Mouse (Mus musculus) liver, embryonic 16.5 days (tissue): ENCODE measurements around the gene Shf. TPM values are rescaled to one million over a fixed set of nuclear protein-coding genes. Genes with fewer than 3 reads are reported as not detected.
"Not testable (repeated sequence)": the region's sequence is repeated elsewhere in the genome, so short reads cannot be mapped to it uniquely, and the experiment has no call there.

Experiments
- ATAC-seq: fragments of 200-750 bp; cut with Nextera tagmentation; 2 replicates; pipeline ENCODE4 v1.8.0; 2017; ENCODE audit warnings: low read depth, mild to moderate bottlenecking, moderate number of reproducible peaks, moderate library complexity
- H3K27ac ChIP-seq: fragments of 300-500 bp; sonication (generic); 2 replicates; pipeline ENCODE4 v1.5.1; 2014; ENCODE audit warnings: mild to moderate bottlenecking, low read length
- H3K27me3 ChIP-seq: fragments of 300-500 bp; sonication (generic); 2 replicates; pipeline ENCODE4 v1.6.1; 2014; ENCODE audit warnings: low read depth, low read length, mixed read lengths; ENCODE audit not compliant: control insufficient read depth, insufficient read depth
- H3K36me3 ChIP-seq: fragments of 300-500 bp; sonication (generic); 2 replicates; pipeline ENCODE4 v1.6.1; 2014; ENCODE audit warnings: mild to moderate bottlenecking; ENCODE audit not compliant: control insufficient read depth, insufficient read depth
- H3K4me1 ChIP-seq: fragments of 300-500 bp; sonication (generic); 2 replicates; pipeline ENCODE4 v1.6.1; 2014; ENCODE audit warnings: low read depth, low read length, mixed read lengths; ENCODE audit not compliant: control insufficient read depth
- H3K4me2 ChIP-seq: fragments of 300-500 bp; sonication (generic); 2 replicates; pipeline ENCODE4 v1.6.1; 2014; ENCODE audit warnings: low read depth, low read length, mixed read lengths
- H3K4me3 ChIP-seq: fragments of 300-500 bp; sonication (generic); 2 replicates; pipeline ENCODE4 v1.5.1; 2014; ENCODE audit warnings: low read depth, mild to moderate bottlenecking, low read length
- H3K9ac ChIP-seq: fragments of 300-500 bp; sonication (generic); 2 replicates; pipeline ENCODE4 v1.6.1; 2014; ENCODE audit warnings: low read depth, low read length
- H3K9me3 ChIP-seq: fragments of 300-500 bp; sonication (generic); replicated peaks from 2 replicates; pipeline ENCODE4 v1.6.1; 2016; ENCODE audit warnings: low read length; ENCODE audit not compliant: control insufficient read depth
- WGBS: fragments of 180-500 bp; shearing (Covaris S2); extraction: QIAGEN DNeasy Blood & Tissue Kit; methylation state at CpG from one replicate; pipeline ENCODE4 v1.1.7; 2014; ENCODE audit not compliant: insufficient replicate concordance; 5-methylcytosine and 5-hydroxymethylcytosine counted together
- polyA plus RNA-seq: library from polyadenylated mRNA; unstranded; fragments of >200 nt; fragmentation: Nextera tagmentation; extraction: Ambion mirVana; gene quantifications from 2 replicates; pipeline ENCODE4 v1.2.1, GENCODE M21; 2015

Gene Shf
- 0.89 and 1.3 TPM in 2 replicates for polyA plus RNA-seq

DNA sequence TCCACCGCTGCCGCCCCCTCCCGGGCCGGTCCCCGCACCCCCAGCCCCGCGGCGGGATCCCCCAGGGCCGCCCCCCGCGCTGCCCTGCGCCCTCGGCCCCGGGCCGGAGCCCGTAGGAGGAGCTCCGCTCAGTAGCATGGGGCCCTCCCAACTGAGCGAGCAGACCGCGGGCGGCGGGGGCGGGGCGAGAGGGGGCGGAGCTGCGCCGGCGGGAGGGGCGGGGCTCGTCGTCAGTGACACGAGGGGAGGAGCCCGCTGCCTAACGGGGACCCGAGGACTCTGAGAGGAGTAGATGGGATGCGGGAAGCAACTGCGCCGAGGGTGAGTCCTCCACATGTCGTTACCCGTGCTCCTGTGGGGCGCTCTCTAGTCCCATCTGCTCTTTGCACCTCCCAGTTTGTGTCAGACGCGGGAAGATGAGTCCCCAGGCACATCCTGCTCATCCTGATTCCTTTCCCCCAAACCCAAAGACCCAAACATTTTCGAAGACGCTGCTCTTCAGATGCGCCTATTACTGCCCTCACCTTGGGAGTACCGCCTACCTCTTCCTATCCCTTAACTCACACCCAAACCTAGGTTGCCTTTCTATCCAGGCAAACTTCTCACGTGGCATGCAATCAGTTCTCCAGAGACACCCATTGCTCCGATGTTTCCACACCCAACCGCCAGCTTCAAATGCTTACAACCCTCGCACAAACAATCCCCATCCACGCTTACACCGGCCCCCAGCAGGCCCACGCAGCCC, at the start of gene Shf:
Shf (minus strand) TSS at position 168 of the 745 bp plus-strand sequence.
- under 1% methylated on average over 41 of the region's 54 CpGs for WGBS
- Histone ChIP-seq H3K4me3 (peak within 1 kb of the TSS; percentile 79), H3K4me1 (peaks cover 38% of the 10 kb centered on the region), H3K27ac (peak within 1 kb of the TSS; percentile 57), H3K27me3 (no peaks in the 10 kb centered on the region), H3K9ac (peak within 1 kb of the TSS; percentile 83), H3K4me2 (peak within 1 kb of the TSS; percentile 97), H3K36me3 (no peaks in the 10 kb centered on the region), H3K9me3 (no peaks in the 10 kb centered on the region)
- peak; percentile 87 for ATAC-seq

DNA sequence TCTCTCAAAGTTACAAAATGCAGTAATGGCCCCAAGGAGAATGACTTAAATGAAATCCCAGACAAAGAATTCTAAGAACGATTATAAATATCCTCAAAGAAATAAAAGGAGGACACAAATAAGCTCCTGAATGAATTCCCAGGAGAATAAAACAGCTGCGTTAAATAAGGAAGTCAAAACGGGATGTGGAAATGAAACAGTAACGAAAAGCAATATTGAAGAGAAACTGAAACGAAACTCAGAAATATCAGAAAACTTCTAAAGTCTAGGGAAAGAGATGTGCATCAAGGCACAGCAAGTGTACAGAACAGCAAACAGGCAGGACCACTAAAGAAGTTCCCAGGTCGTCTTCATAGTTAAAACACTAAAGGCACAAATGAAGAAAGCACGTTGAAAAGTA, 40.0 kb upstream of the Shf start:
- no peaks in the 10 kb centered on the region for H3K9me3 ChIP-seq
- H3K4me1 ChIP-seq = no peaks in the 10 kb centered on the region
- no peak overlapping the region for H3K9ac ChIP-seq
- no peak overlapping the region for H3K27ac ChIP-seq
- H3K36me3 ChIP-seq = no peaks in the 10 kb centered on the region
- no peak overlapping the region for H3K4me3 ChIP-seq
- WGBS = 50% methylated on average over 7 of the region's 7 CpGs
- ATAC-seq = no peak
- H3K27me3 ChIP-seq = no peaks in the 10 kb centered on the region
- H3K4me2 ChIP-seq = no peak overlapping the region

DNA sequence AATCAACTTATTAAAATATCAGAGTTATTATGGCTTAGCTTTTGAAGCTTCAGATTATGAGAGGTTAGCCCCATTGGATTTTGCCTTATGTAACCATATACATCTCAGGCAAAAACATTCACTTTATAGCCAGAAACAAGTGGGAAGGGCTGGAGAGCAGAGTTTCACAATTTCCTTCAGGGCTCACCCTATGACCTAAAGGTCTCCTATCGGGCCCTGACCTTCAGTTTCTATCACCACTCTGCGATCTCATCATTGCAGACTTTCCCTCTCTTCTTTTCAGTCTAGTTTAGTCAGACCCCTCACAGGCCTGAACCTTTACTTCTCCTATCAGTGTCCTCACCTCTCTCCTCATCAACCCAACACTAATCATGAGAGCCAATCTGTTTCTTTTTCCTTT, 38.6 kb upstream of the Shf start:
- ATAC-seq = no peak
- no peaks in the 10 kb centered on the region for H3K36me3 ChIP-seq
- no peaks in the 10 kb centered on the region for H3K9me3 ChIP-seq
- H3K27me3 ChIP-seq = no peaks in the 10 kb centered on the region
- no peak overlapping the region for H3K4me3 ChIP-seq
- WGBS = 74% methylated on average over 2 of the region's 2 CpGs
- no peak overlapping the region for H3K27ac ChIP-seq
- no peak overlapping the region for H3K9ac ChIP-seq
- no peak overlapping the region for H3K4me2 ChIP-seq
- no peaks in the 10 kb centered on the region for H3K4me1 ChIP-seq

DNA sequence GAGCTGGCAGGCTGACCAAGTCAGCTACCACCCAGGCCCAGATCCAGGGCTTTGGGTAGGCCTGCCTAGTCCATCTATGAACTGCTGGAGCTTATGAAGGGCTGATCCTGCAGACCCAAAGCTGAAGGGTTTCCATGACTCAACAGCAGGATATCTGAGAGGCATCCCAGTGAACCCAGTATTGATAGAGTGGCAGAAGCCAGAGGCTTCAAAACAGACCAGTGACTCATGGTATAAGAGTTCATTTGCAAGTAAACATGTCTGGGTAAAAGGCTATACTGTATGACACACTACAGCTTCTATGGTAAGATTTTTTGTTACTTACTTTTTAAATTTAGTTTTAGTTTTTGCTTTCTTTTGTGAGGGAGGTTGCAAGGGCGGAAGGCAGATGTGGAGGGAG, 27.2 kb upstream of the Shf start:
- ATAC-seq = no peak
- 46% methylated on average over 1 of the region's 1 CpGs for WGBS
- Histone ChIP-seq H3K27me3 (no peaks in the 10 kb centered on the region), H3K9me3 (no peaks in the 10 kb centered on the region), H3K4me2 (no peak overlapping the region), H3K4me1 (no peaks in the 10 kb centered on the region), H3K4me3 (no peak overlapping the region), H3K27ac (no peak overlapping the region), H3K9ac (no peak overlapping the region), H3K36me3 (no peaks in the 10 kb centered on the region)

DNA sequence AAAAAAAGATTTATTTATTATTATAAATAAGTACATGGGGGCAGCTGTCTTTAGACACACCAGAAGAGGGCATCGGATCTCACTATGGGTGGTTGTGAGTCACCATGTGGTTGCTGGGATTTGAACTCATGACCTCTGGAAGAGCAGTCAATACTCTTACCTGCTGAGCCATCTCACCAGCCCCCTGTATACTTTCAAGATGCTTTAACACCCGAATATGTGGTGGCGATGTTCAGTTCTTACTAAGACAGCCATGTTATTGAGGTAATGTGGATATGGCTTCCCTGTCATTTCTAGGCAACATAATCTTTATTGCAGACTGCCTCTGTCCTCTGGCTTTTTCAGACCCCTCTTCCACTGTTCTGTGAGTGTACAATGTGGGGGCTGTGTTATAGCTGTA, 18.2 kb upstream of the Shf start:
- ATAC-seq, H3K27me3 ChIP-seq, H3K27ac ChIP-seq, H3K4me1 ChIP-seq, H3K36me3 ChIP-seq, H3K4me2 ChIP-seq, H3K9me3 ChIP-seq, H3K4me3 ChIP-seq, H3K9ac ChIP-seq: not testable (repeated sequence)
- WGBS = 80% methylated on average over 3 of the region's 3 CpGs

DNA sequence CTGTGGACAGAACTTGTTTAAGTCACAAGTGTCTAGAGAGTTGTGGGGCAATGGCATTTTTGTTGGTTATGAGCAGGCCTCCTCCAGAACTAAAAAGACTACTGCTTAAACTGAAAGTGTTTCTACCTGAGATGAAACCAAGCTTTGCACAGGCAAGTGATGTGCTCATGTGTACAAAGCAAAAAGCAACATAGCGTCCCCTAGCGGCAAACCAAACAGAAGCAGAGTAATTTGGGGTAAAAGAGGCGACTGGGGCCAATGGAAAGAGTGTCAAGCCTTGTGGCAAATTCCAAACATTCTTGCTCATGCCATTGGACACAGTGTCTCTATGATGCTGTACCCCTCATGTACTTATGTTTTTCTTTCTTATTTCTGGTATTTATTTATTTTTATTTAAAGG, 16.1 kb upstream of the Shf start:
- H3K4me1 ChIP-seq = peaks cover 5% of the 10 kb centered on the region
- no peak overlapping the region for H3K27ac ChIP-seq
- WGBS = 29% methylated on average over 3 of the region's 3 CpGs
- no peak overlapping the region for H3K4me3 ChIP-seq
- H3K36me3 ChIP-seq = no peaks in the 10 kb centered on the region
- H3K27me3 ChIP-seq = peaks cover 4% of the 10 kb centered on the region; the same call in 1 of the 2 replicates
- ATAC-seq = no peak
- H3K9ac ChIP-seq = no peak overlapping the region
- H3K9me3 ChIP-seq = no peaks in the 10 kb centered on the region
- no peak overlapping the region for H3K4me2 ChIP-seq

DNA sequence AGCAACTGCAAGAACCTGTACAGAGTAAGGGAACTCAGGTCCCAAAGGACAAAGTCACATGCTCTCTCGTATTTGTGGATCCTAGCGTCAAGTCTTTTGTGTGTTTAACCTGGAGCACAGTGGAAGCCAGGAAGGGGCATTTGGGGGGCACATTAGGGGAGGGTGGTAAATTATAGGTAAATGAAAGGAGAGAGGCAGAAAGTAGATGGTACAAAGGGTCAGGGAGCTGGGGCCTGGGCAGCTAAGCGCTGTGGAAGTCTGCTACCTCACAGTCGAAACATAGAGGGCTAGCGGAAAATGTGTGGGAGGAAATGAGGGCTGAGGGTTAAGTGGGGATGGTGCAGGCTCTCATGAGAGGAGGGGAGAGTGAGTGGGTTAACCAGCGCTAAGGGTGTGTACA, 13.2 kb upstream of the Shf start:
- H3K36me3 ChIP-seq = no peaks in the 10 kb centered on the region
- H3K9ac ChIP-seq = no peak overlapping the region
- H3K27me3 ChIP-seq = peaks cover 4% of the 10 kb centered on the region; the same call in 1 of the 2 replicates
- no peak for ATAC-seq
- no peak overlapping the region for H3K4me2 ChIP-seq
- no peak overlapping the region for H3K4me3 ChIP-seq
- no peaks in the 10 kb centered on the region for H3K9me3 ChIP-seq
- peaks cover 13% of the 10 kb centered on the region for H3K4me1 ChIP-seq
- H3K27ac ChIP-seq = no peak overlapping the region
- WGBS = 64% methylated on average over 6 of the region's 6 CpGs

DNA sequence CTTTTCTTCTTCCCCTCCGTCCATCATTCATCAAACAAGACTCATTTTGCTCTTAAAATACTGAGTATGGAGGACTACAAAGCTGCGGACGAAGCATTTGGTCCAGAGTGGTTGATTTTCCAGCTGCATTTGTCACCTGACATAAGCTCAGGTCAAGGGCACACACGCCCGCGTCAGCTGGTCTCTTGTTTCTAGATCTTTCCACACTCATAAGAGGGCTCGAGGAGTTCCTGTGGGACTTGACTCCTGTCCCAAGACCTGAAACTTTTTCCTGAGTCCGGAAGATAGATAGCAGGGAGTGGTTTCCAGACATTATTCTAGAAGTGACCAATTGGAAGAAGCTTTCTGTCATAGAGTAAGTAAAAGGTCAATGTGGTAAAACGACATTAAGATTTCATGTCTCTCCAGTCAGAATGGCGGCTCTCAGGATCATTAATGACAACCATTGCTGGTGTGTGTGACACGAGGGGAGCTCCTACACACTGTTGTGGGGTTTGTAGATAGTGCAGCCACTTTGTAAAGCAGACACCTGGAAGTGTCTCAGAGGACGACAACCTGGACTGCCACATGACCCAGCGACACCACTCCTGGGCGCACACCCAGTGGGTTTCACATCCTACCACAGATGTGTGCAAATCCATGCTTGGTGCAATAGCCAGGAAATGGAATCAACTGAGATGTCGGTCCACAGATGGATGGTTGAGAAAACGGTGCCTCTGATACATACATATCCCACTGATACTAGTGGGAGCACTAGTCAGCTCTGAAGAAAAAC, 12.6 kb upstream of the Shf start:
- 51% methylated on average over 16 of the region's 16 CpGs for WGBS
- peaks cover 13% of the 10 kb centered on the region for H3K4me1 ChIP-seq
- H3K9me3 ChIP-seq = no peaks in the 10 kb centered on the region
- H3K4me3 ChIP-seq = no peak overlapping the region
- H3K27me3 ChIP-seq = peaks cover 4% of the 10 kb centered on the region; the same call in 1 of the 2 replicates
- H3K9ac ChIP-seq = no peak overlapping the region
- ATAC-seq = no peak
- no peak overlapping the region for H3K4me2 ChIP-seq
- no peaks in the 10 kb centered on the region for H3K36me3 ChIP-seq
- no peak overlapping the region for H3K27ac ChIP-seq

DNA sequence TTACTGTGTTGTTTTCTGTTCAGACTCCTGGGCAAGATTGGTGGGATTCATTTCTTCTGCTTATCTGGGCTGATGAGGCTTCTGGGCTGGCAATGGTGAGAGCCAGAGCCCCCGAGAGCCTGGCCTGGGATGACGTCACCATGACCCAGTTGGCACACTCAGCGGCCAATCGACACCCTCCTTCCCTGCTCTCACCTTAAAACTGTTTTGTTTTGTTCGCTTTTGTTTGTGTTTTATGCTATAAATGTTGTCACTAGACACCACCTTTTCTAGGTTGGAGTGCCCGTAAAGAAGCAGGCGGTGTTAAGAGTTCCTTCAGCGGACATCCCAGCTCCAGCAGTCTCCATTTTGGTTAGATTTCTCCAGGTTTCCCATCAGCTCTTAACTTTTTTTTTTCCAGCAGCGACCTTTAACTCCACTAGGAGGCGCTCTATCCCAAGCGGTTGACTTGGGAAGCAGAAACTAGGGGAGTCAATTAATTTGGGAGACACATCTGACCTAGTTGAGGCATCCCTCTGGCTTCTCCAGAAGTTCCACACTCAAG, 11.9 kb upstream of the Shf start:
- H3K4me2 ChIP-seq = peak overlapping the region; percentile 58
- H3K4me3 ChIP-seq = peak overlapping the region; percentile 36
- ATAC-seq = no peak
- peaks cover 4% of the 10 kb centered on the region; the same call in 1 of the 2 replicates for H3K27me3 ChIP-seq
- H3K36me3 ChIP-seq = no peaks in the 10 kb centered on the region
- no peak overlapping the region for H3K27ac ChIP-seq
- H3K9ac ChIP-seq = 0 out of 2 replicates have a peak overlapping the region, but pooled peaks have one; percentile 6
- H3K4me1 ChIP-seq = peaks cover 18% of the 10 kb centered on the region
- 6% methylated on average over 11 of the region's 11 CpGs for WGBS
- H3K9me3 ChIP-seq = no peaks in the 10 kb centered on the region
